In the genomic region with DNA sequence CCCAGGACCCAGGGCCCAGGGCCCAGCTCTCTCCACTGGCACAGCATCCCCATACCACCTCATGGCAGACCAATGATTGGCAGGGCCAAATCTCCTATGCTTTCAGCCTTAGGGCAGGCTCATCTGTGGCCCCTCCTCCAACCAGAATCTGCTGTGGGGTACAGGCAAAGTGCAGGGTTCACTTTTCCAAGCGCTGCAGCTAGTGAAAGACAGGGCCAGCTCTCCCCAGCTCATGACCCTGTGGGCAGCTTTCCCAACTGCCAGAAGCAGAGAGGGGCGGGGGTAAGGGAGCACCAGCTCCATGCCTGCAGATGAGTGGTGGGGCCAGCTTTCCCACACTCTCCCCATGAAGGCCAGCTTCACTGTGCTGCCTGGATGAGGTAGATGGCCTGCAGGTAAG, we compare ENCODE assay signal across 15 mouse cellular contexts. TPM values are rescaled to one million over a fixed set of nuclear protein-coding genes. Genes with fewer than 3 reads are reported as not detected.
DNase-seq lines count a peak whose midpoint lies in the region; ATAC-seq lines count a peak whose summit lies in the region.
"Had no signal": no experiment of that assay in that cellular context is flagged by ENCODE, and none has a peak within 500 bp of the region (broad histone marks: within the 10 kb centered on the region; RNA-seq: fewer than 3 reads in every experiment).

No protein-coding gene starts in this region.

- WGBS in kidney, embryonic 16.5 days = 71% methylated on average over 2 of the region's 2 CpGs
- 36% methylated on average over 2 of the region's 2 CpGs for WGBS in liver, embryonic 15.5 days (ENCODE audit: insufficient replicate concordance)

- no peaks in the 10 kb centered on the region for H3K27me3 ChIP-seq in kidney, embryonic 16.5 days (ENCODE audit: insufficient read depth, low read length)
- H3K27me3 ChIP-seq in liver, embryonic 15.5 days = no peaks in the 10 kb centered on the region
- H3K27me3 ChIP-seq: heart, embryonic 13.5 days; intestine, embryonic 15.5 days had no signal

- ATAC-seq in kidney, embryonic 16.5 days (ENCODE audit: low FRiP score, low TSS enrichment) = no peak
- ATAC-seq in liver, embryonic 15.5 days (ENCODE audit: insufficient read depth) = peak; percentile 77
- ATAC-seq: intestine, embryonic 15.5 days had no signal

- H3K4me3 ChIP-seq in kidney, embryonic 16.5 days (ENCODE audit: low read length) = no peak overlapping the region
- H3K4me3 ChIP-seq in liver, embryonic 15.5 days (replicated peaks) = no peak overlapping the region
- H3K4me3 ChIP-seq: heart, embryonic 13.5 days; intestine, embryonic 15.5 days had no signal

- H3K27ac ChIP-seq in kidney, embryonic 16.5 days (ENCODE audit: low read length) = no peak overlapping the region
- H3K27ac ChIP-seq in liver, embryonic 15.5 days (replicated peaks) = no peak overlapping the region
- H3K27ac ChIP-seq: heart, embryonic 13.5 days; intestine, embryonic 15.5 days; macrophage had no signal

- peak; percentile 82 for DNase-seq in kidney, adult 11 months
- peak; percentile 79 to 81 for DNase-seq in kidney, adult 8-10 months
- peak; percentile 77 to 91 for DNase-seq in kidney, postnatal 25 days
- no peak for DNase-seq in lung, postnatal 10 days
- DNase-seq in urinary bladder, adult 2 months (ENCODE audit: low spot score) = no peak
- DNase-seq: adrenal gland, adult 2 months; gastrocnemius, postnatal 25 days; layer of hippocampus, adult 9-11 months; lung, adult 2 months had no signal

- H3K4me1 ChIP-seq in kidney, embryonic 16.5 days (ENCODE audit: insufficient read depth, low read length) = peaks cover 26% of the 10 kb centered on the region
- peaks cover 14% of the 10 kb centered on the region for H3K4me1 ChIP-seq in liver, embryonic 15.5 days (replicated peaks)

- H3K36me3 ChIP-seq in kidney, embryonic 16.5 days (ENCODE audit: insufficient read depth, low read length) = no peaks in the 10 kb centered on the region
- no peaks in the 10 kb centered on the region for H3K36me3 ChIP-seq in liver, embryonic 15.5 days (replicated peaks)
- H3K36me3 ChIP-seq: G1E; heart, embryonic 13.5 days; intestine, embryonic 15.5 days had no signal

- no peak overlapping the region for H3K4me2 ChIP-seq in kidney, embryonic 16.5 days (replicated peaks; ENCODE audit: low read depth, low read length)
- H3K4me2 ChIP-seq in liver, embryonic 15.5 days = no peak overlapping the region
- H3K4me2 ChIP-seq: heart, embryonic 13.5 days; intestine, embryonic 15.5 days had no signal

- H3K9ac ChIP-seq in kidney, embryonic 16.5 days (replicated peaks; ENCODE audit: low read length) = no peak overlapping the region
- no peak overlapping the region for H3K9ac ChIP-seq in liver, embryonic 15.5 days
- H3K9ac ChIP-seq: heart, embryonic 13.5 days; intestine, embryonic 15.5 days had no signal

- no peaks in the 10 kb centered on the region for H3K9me3 ChIP-seq in kidney, embryonic 16.5 days (ENCODE audit: low read length)
- H3K9me3 ChIP-seq in liver, embryonic 15.5 days (replicated peaks) = no peaks in the 10 kb centered on the region
- H3K9me3 ChIP-seq: G1E; heart, embryonic 13.5 days; intestine, embryonic 15.5 days had no signal

RNA-seq across cellular contexts. Expression of a gene that starts 5.0 kb away (rescaled TPM):
- 46.2 and 46.5 TPM in 2 replicates for polyA plus RNA-seq in kidney, embryonic 16.5 days (2015; fragmentation: Nextera tagmentation; extraction: Ambion mirVana)
- polyA plus RNA-seq in liver, embryonic 15.5 days (2015; fragmentation: Nextera tagmentation; extraction: Ambion mirVana) = 3.3 and 4.1 TPM in 2 replicates
- 67.7 and 73.5 TPM in 2 replicates for polyA plus RNA-seq in urinary bladder, adult 2 months (2012; rRNA removed)
- polyA plus RNA-seq: G1E had no signal

Comparison
In these comparisons a context has a peak if more than half of its experiments do, and no peak if none do; other contexts are left out.
1. DNase-seq: peak in kidney, adult 11 months (single experiment), kidney, adult 8-10 months (2 of 2) and kidney, postnatal 25 days (2 of 2); none in lung, postnatal 10 days (single experiment) and urinary bladder, adult 2 months (single experiment).